Mouse (Mus musculus) kidney, embryonic 15.5 days (tissue): ENCODE data around the gene Nsmce3. TPM values are rescaled to one million over a fixed set of nuclear protein-coding genes. Genes with fewer than 3 reads are reported as not detected.

ENCODE experiments used
- ATAC-seq: fragments of 200-750 bp; cut with Nextera tagmentation; replicated peaks from 2 replicates; pipeline ENCODE4 v1.8.0; 2017; ENCODE audit warnings: moderate TSS enrichment; ENCODE audit not compliant: low FRiP score
- H3K27ac ChIP-seq: fragments of 300-500 bp; sonication (generic); 2 replicates; pipeline ENCODE4 v1.5.1; 2015; ENCODE audit warnings: mild to moderate bottlenecking, inconsistent platforms
- H3K27me3 ChIP-seq: fragments of 300-500 bp; sonication (generic); 2 replicates; pipeline ENCODE4 v1.6.1; 2015; ENCODE audit warnings: inconsistent platforms
- H3K36me3 ChIP-seq: fragments of 300-500 bp; sonication (generic); 2 replicates; pipeline ENCODE4 v1.6.1; 2015; ENCODE audit warnings: inconsistent platforms
- H3K4me1 ChIP-seq: fragments of 300-500 bp; sonication (generic); 2 replicates; pipeline ENCODE4 v1.6.1; 2015; ENCODE audit warnings: inconsistent platforms
- H3K4me2 ChIP-seq: fragments of 300-500 bp; sonication (generic); 2 replicates; pipeline ENCODE4 v1.6.1; 2015; ENCODE audit warnings: moderate library complexity, mild to moderate bottlenecking, inconsistent platforms
- H3K4me3 ChIP-seq: fragments of 300-500 bp; sonication (generic); replicated peaks from 2 replicates; pipeline ENCODE4 v1.5.1; 2015; ENCODE audit warnings: mild to moderate bottlenecking, inconsistent platforms
- H3K9ac ChIP-seq: fragments of 300-500 bp; sonication (generic); 2 replicates; pipeline ENCODE4 v1.6.1; 2015; ENCODE audit warnings: mild to moderate bottlenecking, inconsistent platforms
- H3K9me3 ChIP-seq: fragments of 300-500 bp; sonication (generic); replicated peaks from 2 replicates; pipeline ENCODE4 v1.6.1; 2016; ENCODE audit warnings: inconsistent platforms
- WGBS: fragments of 180-500 bp; shearing (Covaris S2); methylation state at CpG from one replicate; pipeline ENCODE4 v1.1.7; 2015; ENCODE audit warnings: mixed read lengths; 5-methylcytosine and 5-hydroxymethylcytosine counted together
- polyA plus RNA-seq: library from polyadenylated mRNA; unstranded; fragments of >200 nt; fragmentation: Nextera tagmentation; extraction: Ambion mirVana; gene quantifications from 2 replicates; pipeline ENCODE4 v1.2.1, GENCODE M21; 2015

Nsmce3 gene
- polyA plus RNA-seq, 1 experiment from 2014 or later, result 10.5 TPM

GRCm38 (mm10) chr7:64855976-64856375, 16.8 kb downstream of the Nsmce3 start:
- Histone ChIP-seq H3K36me3 (no peaks in the 10 kb centered on the region), H3K27ac (no peak overlapping the region), H3K4me1 (no peaks in the 10 kb centered on the region), H3K4me2 (no peak overlapping the region), H3K27me3 (no peaks in the 10 kb centered on the region), H3K9me3 (no peaks in the 10 kb centered on the region), H3K4me3 (no peak overlapping the region), H3K9ac (no peak overlapping the region)
- ATAC-seq, result no peak
- WGBS, result 65% methylated on average over 15 of the region's 15 CpGs

- ATAC-seq, result no peak
- 84% methylated on average over 5 of the region's 10 CpGs for WGBS
- no peaks in the 10 kb centered on the region for H3K27me3 ChIP-seq
These were observed 17.3 kb downstream of the Nsmce3 start for GRCm38 (mm10) chr7:64855389-64855927.

DNA sequence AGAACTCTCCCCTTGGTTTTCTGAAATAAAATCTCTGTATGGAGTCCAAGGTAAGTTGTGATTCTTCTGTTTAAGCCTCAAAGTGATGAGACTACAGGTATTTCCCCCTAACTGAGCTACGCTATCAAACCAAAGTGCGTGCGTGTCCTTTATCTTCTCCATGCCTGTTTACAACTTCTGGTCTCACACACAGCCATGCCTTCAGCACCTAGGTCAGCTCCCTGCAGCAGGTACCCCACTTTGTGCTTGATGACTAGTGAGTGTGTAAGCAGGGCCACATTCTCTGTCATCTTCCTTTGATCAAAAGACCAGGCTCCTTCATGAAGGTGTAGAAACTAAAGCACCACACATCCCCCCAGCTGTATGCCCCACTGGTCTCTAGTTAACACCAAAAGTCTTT, 22.0 kb downstream of the Nsmce3 start:
- Histone ChIP-seq H3K4me3 (no peak overlapping the region), H3K9ac (no peak overlapping the region), H3K27ac (no peak overlapping the region), H3K4me2 (no peak overlapping the region), H3K36me3 (no peaks in the 10 kb centered on the region), H3K4me1 (no peaks in the 10 kb centered on the region), H3K9me3 (no peaks in the 10 kb centered on the region), H3K27me3 (no peaks in the 10 kb centered on the region)
- ATAC-seq, result no peak
- WGBS, result 39% methylated on average over 3 of the region's 3 CpGs

More at GRCm38 (mm10) chr7:64855389-64855927, 17.3 kb downstream of the Nsmce3 start:
- H3K9me3 ChIP-seq, result no peaks in the 10 kb centered on the region
- no peaks in the 10 kb centered on the region for H3K4me1 ChIP-seq
- no peaks in the 10 kb centered on the region for H3K36me3 ChIP-seq
- H3K4me3 ChIP-seq, result no peak overlapping the region
- H3K4me2 ChIP-seq, result no peak overlapping the region
- no peak overlapping the region for H3K9ac ChIP-seq
- no peak overlapping the region for H3K27ac ChIP-seq

DNA sequence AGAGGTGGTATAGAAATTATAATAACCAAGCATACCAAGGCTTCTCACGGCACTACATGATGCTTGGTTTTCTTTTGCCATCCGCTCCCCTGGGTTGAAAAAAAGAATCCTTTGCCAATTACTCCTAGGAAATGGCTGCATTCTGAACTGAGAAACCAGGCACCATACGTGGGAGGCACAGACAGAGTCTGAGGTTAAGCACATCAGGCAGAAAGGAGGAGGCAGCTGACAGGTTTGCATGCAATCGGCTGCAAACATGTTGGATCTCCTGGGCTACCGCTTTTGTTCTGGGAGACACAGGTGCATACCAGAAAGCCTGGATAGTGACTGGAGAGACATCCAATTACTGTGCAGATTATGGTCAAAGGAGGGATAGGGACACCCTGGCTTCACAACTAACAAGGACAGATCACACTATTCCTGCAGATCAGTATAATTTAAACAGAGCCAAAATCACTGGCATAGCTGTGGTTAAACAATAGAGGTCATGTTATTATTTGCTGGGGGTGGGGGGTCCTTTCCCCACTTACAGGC, 25.4 kb downstream of the Nsmce3 start:
- no peak overlapping the region for H3K4me2 ChIP-seq
- ATAC-seq, result no peak
- H3K4me1 ChIP-seq, result no peaks in the 10 kb centered on the region
- H3K9me3 ChIP-seq, result no peaks in the 10 kb centered on the region
- no peaks in the 10 kb centered on the region for H3K27me3 ChIP-seq
- WGBS, result 65% methylated on average over 5 of the region's 5 CpGs
- no peak overlapping the region for H3K9ac ChIP-seq
- no peak overlapping the region for H3K4me3 ChIP-seq
- H3K36me3 ChIP-seq, result no peaks in the 10 kb centered on the region
- no peak overlapping the region for H3K27ac ChIP-seq

DNA sequence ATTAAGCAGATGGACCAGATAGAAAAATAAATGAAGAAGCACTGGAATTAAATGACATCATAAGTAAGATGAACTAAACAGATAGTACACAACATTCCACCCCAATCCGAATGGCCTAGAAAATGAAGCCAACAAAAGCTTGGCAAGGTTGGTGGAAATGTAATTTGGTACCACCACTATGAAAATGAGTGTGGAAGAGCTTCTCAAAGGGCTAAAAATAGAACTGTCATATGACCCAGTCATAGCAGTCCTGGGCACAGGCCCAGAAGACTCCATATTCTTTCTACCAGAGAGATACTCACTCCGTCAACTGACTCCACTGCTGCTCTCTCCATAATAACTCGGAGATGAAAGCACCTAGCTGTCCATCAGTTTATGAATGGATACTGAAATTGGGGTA, 26.7 kb downstream of the Nsmce3 start:
- no peak for ATAC-seq

GRCm38 (mm10) chr7:64840946-64841659, 31.7 kb downstream of the Nsmce3 start:
- Histone ChIP-seq H3K27ac (no peak overlapping the region), H3K9ac (no peak overlapping the region), H3K36me3 (no peaks in the 10 kb centered on the region), H3K4me2 (no peak overlapping the region), H3K4me3 (no peak overlapping the region), H3K4me1 (peaks cover 16% of the 10 kb centered on the region), H3K27me3 (no peaks in the 10 kb centered on the region), H3K9me3 (no peaks in the 10 kb centered on the region)
- 71% methylated on average over 10 of the region's 10 CpGs for WGBS
- ATAC-seq, result no peak

More for the DNA sequence above, 26.7 kb downstream of the Nsmce3 start:
- 88% methylated on average over 3 of the region's 3 CpGs for WGBS
- Histone ChIP-seq H3K4me2 (no peak overlapping the region), H3K4me3 (no peak overlapping the region), H3K27me3 (no peaks in the 10 kb centered on the region), H3K4me1 (no peaks in the 10 kb centered on the region), H3K9ac (no peak overlapping the region), H3K9me3 (no peaks in the 10 kb centered on the region), H3K36me3 (no peaks in the 10 kb centered on the region), H3K27ac (no peak overlapping the region)

DNA sequence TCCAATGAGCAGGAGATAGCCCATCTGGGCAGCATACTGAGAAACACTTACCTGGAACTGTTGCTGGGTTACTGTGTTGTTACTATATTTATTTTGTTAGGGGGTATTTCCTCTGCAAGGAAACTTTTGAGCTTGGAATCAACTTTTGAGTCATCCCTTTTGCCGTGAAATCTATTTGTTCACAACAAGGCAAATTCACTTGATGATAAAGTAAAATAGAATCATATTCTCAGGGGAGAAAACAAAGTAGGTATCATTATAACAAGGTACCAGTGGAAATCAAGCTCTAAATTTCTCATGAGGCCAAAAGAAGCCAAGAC, 32.3 kb downstream of the Nsmce3 start:
- H3K27me3 ChIP-seq, result no peaks in the 10 kb centered on the region
- peak overlapping the region; percentile 38 for H3K4me3 ChIP-seq
- no peaks in the 10 kb centered on the region for H3K36me3 ChIP-seq
- 69% methylated on average over 1 of the region's 1 CpGs for WGBS
- H3K4me1 ChIP-seq, result peaks cover 16% of the 10 kb centered on the region
- no peak for ATAC-seq
- H3K9me3 ChIP-seq, result no peaks in the 10 kb centered on the region
- H3K9ac ChIP-seq, result no peak overlapping the region
- H3K27ac ChIP-seq, result no peak overlapping the region
- peak overlapping the region; percentile 66 for H3K4me2 ChIP-seq

GRCm38 (mm10) chr7:64839801-64840575, 32.8 kb downstream of the Nsmce3 start:
- H3K9me3 ChIP-seq, result no peaks in the 10 kb centered on the region
- H3K27me3 ChIP-seq, result no peaks in the 10 kb centered on the region
- H3K4me1 ChIP-seq, result peaks cover 16% of the 10 kb centered on the region
- H3K27ac ChIP-seq, result 0 out of 2 replicates have a peak overlapping the region, but pooled peaks have one; percentile 56
- H3K4me2 ChIP-seq, result peak overlapping the region; percentile 66
- H3K4me3 ChIP-seq, result peak overlapping the region; percentile 38
- no peak overlapping the region for H3K9ac ChIP-seq
- WGBS, result 2% methylated on average over 21 of the region's 21 CpGs
- no peaks in the 10 kb centered on the region for H3K36me3 ChIP-seq
- ATAC-seq, result peak; percentile 94

GRCm38 (mm10) chr7:64839281-64839680, 33.5 kb downstream of the Nsmce3 start:
- no peak; the same call in 1 of the 2 replicates for ATAC-seq
- 0 out of 2 replicates have a peak overlapping the region, but pooled peaks have one; percentile 32 for H3K27ac ChIP-seq
- no peaks in the 10 kb centered on the region for H3K9me3 ChIP-seq
- 44% methylated on average over 2 of the region's 2 CpGs for WGBS
- no peaks in the 10 kb centered on the region for H3K27me3 ChIP-seq
- no peak overlapping the region for H3K9ac ChIP-seq
- peak overlapping the region; percentile 38; the same call in 1 of the 2 replicates for H3K4me3 ChIP-seq
- H3K36me3 ChIP-seq, result no peaks in the 10 kb centered on the region
- H3K4me1 ChIP-seq, result peaks cover 16% of the 10 kb centered on the region
- H3K4me2 ChIP-seq, result peak overlapping the region; percentile 66

GRCm38 (mm10) chr7:64830214-64830995, 42.4 kb downstream of the Nsmce3 start:
- Histone ChIP-seq H3K9ac (no peak overlapping the region), H3K27ac (no peak overlapping the region), H3K4me2 (no peak overlapping the region), H3K27me3 (no peaks in the 10 kb centered on the region), H3K36me3 (no peaks in the 10 kb centered on the region), H3K4me1 (0 out of 2 replicates have a peak, but pooled peaks cover 5% of the 10 kb centered on the region), H3K4me3 (no peak overlapping the region), H3K9me3 (no peaks in the 10 kb centered on the region)
- WGBS, result 17% methylated on average over 5 of the region's 5 CpGs
- no peak for ATAC-seq

- Histone ChIP-seq H3K9me3 (no peaks in the 10 kb centered on the region), H3K4me3 (no peak overlapping the region), H3K9ac (no peak overlapping the region), H3K36me3 (no peaks in the 10 kb centered on the region), H3K4me1 (no peaks in the 10 kb centered on the region), H3K27me3 (no peaks in the 10 kb centered on the region), H3K4me2 (no peak overlapping the region), H3K27ac (no peak overlapping the region)
- no peak for ATAC-seq
- 79% methylated on average over 5 of the region's 5 CpGs for WGBS
These were observed 51.7 kb downstream of the Nsmce3 start for GRCm38 (mm10) chr7:64821081-64821480.
